ENCODE assay signal across 8 mouse cellular contexts in the genomic region with DNA sequence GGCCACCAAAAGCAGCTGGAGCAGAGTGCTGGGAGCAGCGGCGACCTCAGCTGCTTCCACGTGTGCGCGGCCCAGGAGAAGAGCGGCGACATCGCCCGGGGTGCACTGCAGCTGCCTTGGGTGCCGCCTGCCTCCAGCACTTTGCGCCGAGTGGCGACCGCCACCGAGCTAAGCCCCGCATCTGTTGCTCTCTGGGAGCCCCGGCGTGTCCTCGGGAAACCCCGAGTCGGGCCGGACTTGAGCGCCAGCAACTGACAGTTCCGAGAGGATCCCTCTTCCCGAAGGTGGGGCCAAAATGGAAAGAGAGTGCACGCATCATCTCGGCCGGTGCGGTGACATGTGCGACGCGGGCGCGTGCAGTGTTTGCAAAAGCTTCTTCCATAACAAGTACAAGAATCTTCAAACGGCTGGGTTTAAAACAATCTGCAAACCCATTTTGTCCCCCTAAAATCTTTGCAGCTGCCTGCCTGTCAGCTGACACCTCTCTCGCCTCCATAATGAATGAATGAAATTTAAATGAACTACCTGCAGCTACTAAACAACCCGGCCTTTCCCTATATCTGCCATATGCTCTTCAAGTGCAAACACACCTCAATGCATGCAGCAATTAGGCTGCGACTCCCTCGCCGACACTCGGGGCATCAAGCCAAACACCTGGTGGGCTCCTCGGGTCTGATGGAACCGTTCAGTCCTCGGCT. TPM values are rescaled to one million over a fixed set of nuclear protein-coding genes. Genes with fewer than 3 reads are reported as not detected.
A peak's percentile ranks its signal among the peaks of the same experiment; 100 is the strongest.
DNase-seq lines count a peak whose midpoint lies in the region; ATAC-seq and TF ChIP-seq lines count a peak whose summit lies in the region.

No protein-coding gene starts in this region.

- peaks cover 57% of the 10 kb centered on the region for H3K27me3 ChIP-seq in heart, embryonic 10.5 days (ENCODE audit: insufficient read depth, poor library complexity, severe bottlenecking)
- H3K27me3 ChIP-seq in hindbrain, embryonic 13.5 days = peaks cover 54% of the 10 kb centered on the region
- H3K27me3 ChIP-seq in limb, embryonic 14.5 days (ENCODE audit: control insufficient read depth, insufficient read depth, low read length) = peaks cover 9% of the 10 kb centered on the region
- H3K27me3 ChIP-seq in midbrain, postnatal 0 days (ENCODE audit: insufficient read depth, low read length) = 0 out of 2 replicates have a peak, but pooled peaks cover 10% of the 10 kb centered on the region
- no peaks in the 10 kb centered on the region for H3K27me3 ChIP-seq in stomach, embryonic 14.5 days (ENCODE audit: control insufficient read depth, insufficient read depth, low read length)

- H3K27ac ChIP-seq in heart, embryonic 10.5 days = peak overlapping the region; percentile 88; the same call in 1 of the 2 replicates
- H3K27ac ChIP-seq in hindbrain, embryonic 13.5 days = no peak overlapping the region
- no peak overlapping the region for H3K27ac ChIP-seq in limb, embryonic 14.5 days (replicated peaks; ENCODE audit: low read depth, low read length)
- H3K27ac ChIP-seq in midbrain, postnatal 0 days (ENCODE audit: low read depth, low read length) = no peak overlapping the region
- H3K27ac ChIP-seq in stomach, embryonic 14.5 days (ENCODE audit: low read length) = no peak overlapping the region

- DNase-seq in heart, embryonic 10.5 days (ENCODE audit: low spot score) = no peak
- no peak for DNase-seq in heart, adult 9 months (ENCODE audit: low spot score in 2 of 2)
- DNase-seq in adrenal gland, postnatal 36 days = peak; percentile 23 to 35
- DNase-seq in limb, embryonic 14.5 days (ENCODE audit: low spot score) = no peak
- DNase-seq in midbrain, postnatal 0 days (ENCODE audit: low spot score) = peak; percentile 16

- no peak for TF ChIP-seq CTCF in midbrain, postnatal 0 days (IDR thresholded peaks at IDR 0.05)

- peak overlapping the region; percentile 74 for H3K9ac ChIP-seq in hindbrain, embryonic 13.5 days
- H3K9ac ChIP-seq in limb, embryonic 14.5 days (ENCODE audit: low read depth, low read length, severe bottlenecking) = peak overlapping the region; percentile 79
- peak overlapping the region; percentile 48; the same call in 1 of the 2 replicates for H3K9ac ChIP-seq in midbrain, postnatal 0 days (replicated peaks; ENCODE audit: low read length, poor library complexity, severe bottlenecking)
- peak overlapping the region; percentile 51; the same call in 1 of the 2 replicates for H3K9ac ChIP-seq in stomach, embryonic 14.5 days (replicated peaks; ENCODE audit: low read depth, low read length)

- peaks cover 24% of the 10 kb centered on the region for H3K4me1 ChIP-seq in heart, embryonic 10.5 days
- peaks cover 29% of the 10 kb centered on the region for H3K4me1 ChIP-seq in hindbrain, embryonic 13.5 days (replicated peaks)
- H3K4me1 ChIP-seq in limb, embryonic 14.5 days (ENCODE audit: control insufficient read depth, insufficient read depth, low read length) = no peaks in the 10 kb centered on the region
- H3K4me1 ChIP-seq in midbrain, postnatal 0 days (ENCODE audit: insufficient read depth, low read length) = peaks cover 4% of the 10 kb centered on the region; the same call in 1 of the 2 replicates
- H3K4me1 ChIP-seq in stomach, embryonic 14.5 days (ENCODE audit: control insufficient read depth, insufficient read depth, low read length) = peaks cover 8% of the 10 kb centered on the region; the same call in 1 of the 2 replicates

- no peak for TF ChIP-seq POLR2A in limb, embryonic 14.5 days (IDR thresholded peaks at IDR 0.05; ENCODE audit: borderline replicate concordance, extremely low read depth, insufficient read depth, insufficient read length)

- H3K4me2 ChIP-seq in hindbrain, embryonic 13.5 days = peak overlapping the region; percentile 99
- peak overlapping the region; percentile 92 for H3K4me2 ChIP-seq in limb, embryonic 14.5 days (replicated peaks; ENCODE audit: low read depth, low read length, severe bottlenecking)
- peak overlapping the region; percentile 99 for H3K4me2 ChIP-seq in midbrain, postnatal 0 days (ENCODE audit: low read depth, low read length, poor library complexity, severe bottlenecking)
- peak overlapping the region; percentile 100 for H3K4me2 ChIP-seq in stomach, embryonic 14.5 days (replicated peaks; ENCODE audit: low read depth, low read length)

- ATAC-seq in erythroblast, adult 5-6 weeks (replicated peaks; ENCODE audit: low FRiP score, poor library complexity, severe bottlenecking) = peak; percentile 30; the same call in 1 of the 2 replicates
- peak; percentile 59 for ATAC-seq in hindbrain, embryonic 13.5 days (ENCODE audit: low FRiP score)
- ATAC-seq in limb, embryonic 14.5 days (ENCODE audit: low FRiP score, low read depth) = peak; percentile 23; the same call in 1 of the 2 replicates
- peak; percentile 44; the same call in 1 of the 2 replicates for ATAC-seq in midbrain, postnatal 0 days (ENCODE audit: low FRiP score)
- ATAC-seq in stomach, embryonic 14.5 days (ENCODE audit: insufficient number of reproducible peaks, insufficient read depth, low FRiP score, low read depth) = peak; percentile 11; the same call in 1 of the 2 replicates

- no peaks in the 10 kb centered on the region for H3K36me3 ChIP-seq in heart, embryonic 10.5 days
- no peaks in the 10 kb centered on the region for H3K36me3 ChIP-seq in hindbrain, embryonic 13.5 days
- no peaks in the 10 kb centered on the region for H3K36me3 ChIP-seq in limb, embryonic 14.5 days (ENCODE audit: control insufficient read depth, insufficient read depth, low read length)
- no peaks in the 10 kb centered on the region for H3K36me3 ChIP-seq in midbrain, postnatal 0 days (ENCODE audit: insufficient read depth, low read length)
- no peaks in the 10 kb centered on the region for H3K36me3 ChIP-seq in stomach, embryonic 14.5 days (ENCODE audit: control insufficient read depth, insufficient read depth, low read length)

- H3K4me3 ChIP-seq in heart, embryonic 10.5 days = peak overlapping the region; percentile 83
- peak overlapping the region; percentile 71 for H3K4me3 ChIP-seq in hindbrain, embryonic 13.5 days
- H3K4me3 ChIP-seq in limb, embryonic 14.5 days (replicated peaks; ENCODE audit: low read length) = peak overlapping the region; percentile 66
- peak overlapping the region; percentile 64 for H3K4me3 ChIP-seq in midbrain, postnatal 0 days (ENCODE audit: low read depth, low read length)
- peak overlapping the region; percentile 58 for H3K4me3 ChIP-seq in stomach, embryonic 14.5 days (ENCODE audit: low read depth, low read length)

- no peaks in the 10 kb centered on the region for H3K9me3 ChIP-seq in heart, embryonic 10.5 days
- no peaks in the 10 kb centered on the region for H3K9me3 ChIP-seq in hindbrain, embryonic 13.5 days
- H3K9me3 ChIP-seq in limb, embryonic 14.5 days (ENCODE audit: control insufficient read depth, low read length) = no peaks in the 10 kb centered on the region
- no peaks in the 10 kb centered on the region for H3K9me3 ChIP-seq in midbrain, postnatal 0 days (ENCODE audit: low read length)
- H3K9me3 ChIP-seq in stomach, embryonic 14.5 days (ENCODE audit: control insufficient read depth, low read depth, low read length) = no peaks in the 10 kb centered on the region

- WGBS in heart, embryonic 10.5 days = under 1% methylated on average over 43 of the region's 44 CpGs
- under 1% methylated on average over 44 of the region's 44 CpGs for WGBS in hindbrain, embryonic 13.5 days
- under 1% methylated on average over 38 of the region's 44 CpGs for WGBS in limb, embryonic 14.5 days
- WGBS in midbrain, postnatal 0 days = under 1% methylated on average over 42 of the region's 44 CpGs
- WGBS in stomach, embryonic 14.5 days = under 1% methylated on average over 44 of the region's 44 CpGs

RNA-seq across cellular contexts. Expression of gene Myb, which starts 0.9 kb away (rescaled TPM):
- 1.6 and 3.2 TPM in 2 replicates for polyA plus RNA-seq in heart, embryonic 10.5 days (2016; fragmentation: Nextera tagmentation; extraction: Ambion mirVana)
- under 1 TPM; 0.10 to 0.16 TPM for total RNA-seq in adrenal gland, postnatal 36 days (2021)
- 83.8 and 109 TPM in 2 replicates for total RNA-seq in erythroblast, adult 5-6 weeks (2015; ENCODE audit: low replicate concordance)
- 51.7 and 65.7 TPM in 2 replicates for total RNA-seq in erythroblast, adult 5-6 weeks (2017; ENCODE audit: low replicate concordance)
- 2.3 and 2.5 TPM in 2 replicates for polyA plus RNA-seq in hindbrain, embryonic 13.5 days (2015; fragmentation: Nextera tagmentation; extraction: Ambion mirVana)
- 3.8 and 4.0 TPM in 2 replicates for polyA plus RNA-seq in limb, embryonic 14.5 days (2012; rRNA removed)
- 2.7 and 3.7 TPM in 2 replicates for polyA plus RNA-seq in limb, embryonic 14.5 days (2014; fragmentation: Nextera tagmentation; extraction: Ambion mirVana)
- 1.8 and 3.2 TPM in 2 replicates for total RNA-seq in midbrain, postnatal 0 days (2014; rRNA removed)
- 0.75 and 1.0 TPM in 2 replicates for polyA plus RNA-seq in midbrain, postnatal 0 days (2015; fragmentation: Nextera tagmentation; extraction: Ambion mirVana)
- 4.2 and 4.9 TPM in 2 replicates for polyA plus RNA-seq in stomach, embryonic 14.5 days (2014; fragmentation: Nextera tagmentation; extraction: Ambion mirVana)

Comparison
In these comparisons a context has a peak if more than half of its experiments do, and no peak if none do; other contexts are left out.
1. DNase-seq: peak in adrenal gland, postnatal 36 days (2 of 2) and midbrain, postnatal 0 days (single experiment); none in heart, embryonic 10.5 days (single experiment), heart, adult 9 months (0 of 2) and limb, embryonic 14.5 days (single experiment).
2. Peak in every context shown above with its lines, with median percentiles within 50 percentile points of each other: H3K4me3 ChIP-seq, ATAC-seq, H3K4me2 ChIP-seq and H3K9ac ChIP-seq.